Mouse (Mus musculus) brown adipose tissue, adult 24 weeks (tissue): Measurements from ENCODE around the gene Ifi27l2b. TPM values are rescaled to one million over a fixed set of nuclear protein-coding genes. Genes with fewer than 3 reads are reported as not detected.

Source experiments
- H3K27ac ChIP-seq: fragments of 200-500 bp; replicated peaks from 2 replicates; pipeline ENCODE4 v1.5.1; 2012; ENCODE audit warnings: low read depth, mild to moderate bottlenecking, low read length
- H3K4me1 ChIP-seq: fragments of 200-500 bp; 2 replicates; pipeline ENCODE4 v1.6.1; 2012; ENCODE audit warnings: low read length, mixed read lengths; ENCODE audit not compliant: control insufficient read depth, insufficient read depth, insufficient read length
- H3K4me3 ChIP-seq: fragments of 200-500 bp; 2 replicates; pipeline ENCODE4 v1.5.1; 2012; ENCODE audit warnings: low read depth, mild to moderate bottlenecking, low read length, moderate library complexity; ENCODE audit not compliant: insufficient read depth
- polyA plus RNA-seq: library from polyadenylated mRNA; stranded (reverse); fragments of >200 nt; gene quantifications from 2 replicates; pipeline ENCODE4 v1.2.4, GENCODE M21; 2012; ENCODE audit not compliant: missing spikeins, insufficient read depth, insufficient read length

The Ifi27l2b gene
- polyA plus RNA-seq, 1 experiment: not detected

- no peak overlapping the region for H3K27ac ChIP-seq
Observed at GRCm38 (mm10) chr12:103408144-103408543, 48.9 kb downstream of the Ifi27l2b start.

GRCm38 (mm10) chr12:103407720-103408119, 49.3 kb downstream of the Ifi27l2b start, which contains the start of gene 9330161L09Rik:
Gene 9330161L09Rik (minus strand): TSS chr12:103407820.
- Histone ChIP-seq H3K4me3 (no peak within 1 kb of the TSS), H3K4me1 (no peaks in the 10 kb centered on the region), H3K27ac (no peak within 1 kb of the TSS)

More at GRCm38 (mm10) chr12:103408144-103408543, 48.9 kb downstream of the Ifi27l2b start:
- no peak overlapping the region for H3K4me3 ChIP-seq
- no peaks in the 10 kb centered on the region for H3K4me1 ChIP-seq

GRCm38 (mm10) chr12:103404131-103404530, 52.9 kb downstream of the Ifi27l2b start:
- Histone ChIP-seq H3K27ac (no peak overlapping the region), H3K4me3 (no peak overlapping the region), H3K4me1 (no peaks in the 10 kb centered on the region)

Other genes starting within 250 kb of the Ifi27l2b start
- gene Prima1, start 215.1 kb downstream of the Ifi27l2b start, polyA plus RNA-seq: not detected in 2 replicates
- not detected in 2 replicates for gene Fam181a, start 146.2 kb downstream of the Ifi27l2b start, polyA plus RNA-seq
- 2.5 and 7.8 TPM in 2 replicates for gene Asb2, start 101.2 kb downstream of the Ifi27l2b start, polyA plus RNA-seq
- gene Otub2, start 68.5 kb downstream of the Ifi27l2b start, polyA plus RNA-seq: 0.75 and 2.2 TPM in 2 replicates
- gene 9330161L09Rik, start 49.4 kb downstream of the Ifi27l2b start, polyA plus RNA-seq: 1.2 TPM in 1 of 2 replicates, not detected in the other
- gene Ddx24, start 31.4 kb downstream of the Ifi27l2b start, polyA plus RNA-seq: 47.9 and 50.2 TPM in 2 replicates
- gene Ifi27, start 23.0 kb downstream of the Ifi27l2b start, polyA plus RNA-seq: 2,121 and 2,899 TPM in 2 replicates
- gene Ifi27l2a, start 13.5 kb downstream of the Ifi27l2b start, polyA plus RNA-seq: 1,113 and 2,189 TPM in 2 replicates
- gene Ppp4r4, start 75.1 kb upstream of the Ifi27l2b start, polyA plus RNA-seq: 1.0 and 3.8 TPM in 2 replicates
- not detected in 2 replicates for gene Serpina10, start 174.2 kb upstream of the Ifi27l2b start, polyA plus RNA-seq
- not detected in 2 replicates for gene Serpina6, start 200.0 kb upstream of the Ifi27l2b start, polyA plus RNA-seq
- not detected in 2 replicates for gene Serpina16, start 218.9 kb upstream of the Ifi27l2b start, polyA plus RNA-seq
- not detected in 2 replicates for gene Serpina1f, start 238.3 kb upstream of the Ifi27l2b start, polyA plus RNA-seq